Mouse (Mus musculus) left cerebral cortex, adult 11 months (tissue): ENCODE results near the gene Arhgap28.
A peak's percentile ranks its signal among the peaks of the same experiment; 100 is the strongest.

Experiments
- DNase-seq: peaks from one replicate; pipeline ENCODE4 v3.0.0; 2022; ENCODE audit warnings: low spot score

The Arhgap28 gene

DNA sequence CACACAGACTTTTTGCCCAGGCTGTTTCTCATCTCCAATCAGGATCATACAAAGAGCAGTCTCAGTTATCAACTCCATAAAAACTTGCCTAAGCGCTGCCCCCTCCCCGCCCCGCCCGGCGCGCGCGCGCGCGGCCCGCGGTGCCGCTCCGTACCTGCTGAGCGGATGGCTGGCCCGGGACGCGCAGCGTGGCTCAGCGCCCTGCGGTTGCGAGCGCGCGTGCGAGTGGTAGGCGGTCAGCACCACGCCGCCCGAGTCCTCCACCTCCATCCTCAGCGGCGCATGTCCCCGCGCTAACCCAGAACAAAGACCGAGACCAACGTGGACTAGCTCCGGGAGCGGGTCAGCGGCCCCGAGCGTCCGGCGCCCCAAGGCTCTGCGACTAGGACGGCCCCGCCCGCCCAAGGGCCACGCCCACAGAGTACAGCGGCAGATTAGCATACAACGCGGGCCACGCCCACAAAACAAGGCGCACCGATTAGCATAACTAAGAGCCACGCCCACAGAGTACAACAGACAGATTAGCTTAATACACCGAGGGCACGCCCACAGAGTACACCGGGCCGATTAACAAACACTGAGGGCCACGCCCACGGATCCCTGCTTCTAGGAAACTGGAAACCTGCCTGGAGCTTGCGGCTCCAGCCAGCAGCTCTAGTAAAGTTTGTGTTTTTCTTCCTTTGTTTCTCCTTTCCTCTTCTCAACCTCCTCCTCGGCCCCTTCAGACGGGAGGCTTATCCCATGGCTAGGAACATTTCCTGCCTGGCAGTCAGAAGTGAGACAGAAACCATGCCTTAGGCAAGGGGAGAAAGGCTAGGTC is at the start of gene Arhgap28:
Gene Arhgap28, minus strand, starts transcription at position 380 of the 820 bp plus-strand sequence.
- peak; percentile 45 for DNase-seq

DNA sequence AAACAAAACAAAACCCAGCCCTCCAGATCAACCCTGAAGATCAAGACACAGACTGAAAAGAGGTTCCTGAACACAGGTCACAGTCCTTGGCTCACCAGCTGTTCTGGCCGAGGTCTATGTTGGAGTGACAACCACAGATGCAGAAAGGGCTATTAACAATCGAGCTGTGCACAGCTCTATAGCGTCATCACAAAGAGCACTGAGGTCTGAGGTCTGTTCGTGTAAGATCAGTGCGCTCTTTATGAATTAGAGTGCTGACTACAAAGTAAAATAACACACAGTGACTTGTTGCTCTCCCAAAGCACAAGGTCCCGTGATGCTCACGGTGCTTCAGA is 42.4 kb upstream of the Arhgap28 start:
- DNase-seq: no peak

DNA sequence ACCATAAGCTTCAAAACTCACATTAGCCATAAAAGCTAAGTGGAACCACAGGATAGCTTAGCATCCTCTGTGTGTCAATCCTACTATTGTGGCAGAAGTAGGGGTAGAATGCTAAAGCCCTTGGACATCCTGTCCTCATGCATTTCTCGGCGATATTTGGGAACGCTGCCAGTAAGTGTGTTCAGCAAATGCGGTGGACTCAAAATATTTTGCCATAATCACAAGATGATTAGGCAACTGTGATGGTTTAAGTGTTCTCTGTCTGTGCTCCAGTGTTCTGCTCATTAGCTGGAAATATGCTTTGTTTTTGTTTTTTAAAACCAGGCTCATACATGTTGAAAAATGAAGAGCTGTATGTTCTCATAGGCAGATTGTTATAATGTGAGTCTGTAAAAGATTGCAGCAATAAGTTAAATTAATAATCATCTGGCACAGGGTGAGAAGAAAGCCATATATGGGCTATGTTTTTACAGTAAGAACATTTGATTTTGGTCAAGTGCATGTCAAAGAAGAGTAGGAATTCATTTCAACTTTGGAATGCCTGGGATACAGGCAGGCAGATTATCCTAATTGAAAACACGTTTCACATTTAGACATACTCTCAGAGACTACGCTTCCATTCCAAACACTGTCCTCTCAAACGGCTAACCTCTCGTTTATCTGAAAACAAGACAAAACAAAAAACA is 41.9 kb upstream of the Arhgap28 start:
- DNase-seq: no peak

DNA sequence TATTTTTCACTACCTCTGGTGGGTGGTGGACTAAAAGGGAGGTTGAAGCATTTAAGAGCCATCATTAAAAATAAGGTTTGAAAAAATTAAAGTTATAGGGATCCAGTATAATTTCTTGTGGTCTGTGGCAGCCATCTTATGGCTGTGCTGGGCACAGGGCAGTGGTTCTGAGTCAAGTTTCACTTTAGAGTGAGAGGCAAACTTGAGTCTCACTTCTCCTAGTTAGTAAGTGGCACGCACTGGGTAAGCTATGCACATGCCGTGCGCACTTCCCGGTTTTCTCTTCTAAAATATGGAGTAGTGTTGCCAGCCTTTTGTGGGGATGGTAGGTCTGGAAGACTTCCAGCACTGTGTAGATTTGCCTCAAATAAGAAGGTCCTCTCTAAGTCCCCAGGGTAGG is 38.5 kb upstream of the Arhgap28 start:
- DNase-seq: no peak

DNA sequence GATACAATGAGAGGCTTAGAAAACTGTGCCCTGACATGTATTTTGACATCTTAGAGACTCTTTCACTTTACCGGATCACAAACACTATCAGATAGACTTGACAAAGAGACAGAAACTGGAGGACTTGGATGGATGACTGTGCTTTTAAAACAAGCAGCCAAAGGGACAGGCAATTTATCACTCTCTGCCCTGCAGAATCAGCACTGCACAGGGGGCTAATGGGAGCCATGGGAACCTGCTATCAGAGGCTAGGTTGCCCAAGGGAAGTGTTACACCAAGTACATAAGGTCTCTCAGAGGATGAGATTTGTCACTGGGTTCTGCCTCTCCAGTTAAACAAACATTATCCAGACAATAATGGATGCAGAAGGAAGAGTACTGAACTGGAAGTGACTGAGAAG is 33.1 kb upstream of the Arhgap28 start:
- DNase-seq: no peak

DNA sequence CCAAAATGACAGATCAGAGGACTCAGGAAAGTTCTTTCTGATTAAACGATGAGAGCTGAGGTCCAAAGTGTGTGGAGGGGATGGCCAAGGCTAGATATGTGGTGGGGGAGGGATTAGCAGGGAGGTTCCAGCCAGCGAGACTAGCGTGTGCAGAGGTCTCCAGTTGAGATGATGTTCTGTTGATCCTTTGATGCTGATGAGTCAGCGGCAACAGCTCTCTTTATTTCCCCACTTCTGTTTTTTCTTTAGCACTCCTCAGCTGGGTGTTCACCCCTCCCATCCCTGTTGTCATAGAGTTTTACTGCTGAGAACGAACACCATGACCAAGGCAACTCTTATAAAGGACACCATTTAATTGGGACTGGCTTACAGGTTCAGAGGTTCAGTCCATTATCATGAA is 25.6 kb upstream of the Arhgap28 start:
- DNase-seq: no peak

DNA sequence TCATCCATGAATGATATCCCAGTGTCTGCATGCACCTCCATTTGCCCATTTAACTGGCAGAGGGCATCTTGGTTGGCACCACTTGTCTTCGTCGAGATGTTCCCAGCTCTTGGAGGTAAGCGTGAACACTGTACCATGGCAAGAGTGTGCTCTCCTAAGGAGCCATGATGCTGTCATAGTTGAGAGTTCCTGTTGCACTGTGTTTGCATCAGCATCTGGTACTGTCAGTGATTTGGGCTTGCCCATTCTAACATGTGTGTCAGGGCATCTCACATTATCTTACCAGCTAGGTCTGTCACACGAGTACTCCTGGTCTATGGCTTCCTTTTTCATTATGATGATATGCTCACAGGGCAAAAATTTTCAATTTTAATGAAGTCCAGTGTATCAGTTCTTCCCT is 24.6 kb upstream of the Arhgap28 start:
- no peak for DNase-seq

DNA sequence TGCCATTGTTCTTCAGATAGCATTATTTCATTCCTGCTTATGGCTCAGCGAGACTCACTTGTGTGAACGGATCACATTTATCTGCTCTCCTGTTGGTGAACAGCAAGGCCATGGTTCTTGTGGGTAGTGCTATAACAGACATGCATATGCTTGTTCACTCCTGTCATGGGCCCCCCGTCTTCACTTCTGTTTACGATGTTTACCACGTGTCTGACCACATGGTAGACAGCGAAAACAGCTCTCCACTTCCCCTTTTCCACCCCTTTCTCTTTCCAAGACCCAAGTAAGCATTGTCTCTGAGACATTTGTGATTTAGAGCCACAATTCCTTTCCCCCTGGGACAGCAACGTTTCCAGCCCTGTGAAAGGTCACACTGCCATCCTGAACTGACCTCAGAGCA is 20.4 kb upstream of the Arhgap28 start:
- no peak for DNase-seq

DNA sequence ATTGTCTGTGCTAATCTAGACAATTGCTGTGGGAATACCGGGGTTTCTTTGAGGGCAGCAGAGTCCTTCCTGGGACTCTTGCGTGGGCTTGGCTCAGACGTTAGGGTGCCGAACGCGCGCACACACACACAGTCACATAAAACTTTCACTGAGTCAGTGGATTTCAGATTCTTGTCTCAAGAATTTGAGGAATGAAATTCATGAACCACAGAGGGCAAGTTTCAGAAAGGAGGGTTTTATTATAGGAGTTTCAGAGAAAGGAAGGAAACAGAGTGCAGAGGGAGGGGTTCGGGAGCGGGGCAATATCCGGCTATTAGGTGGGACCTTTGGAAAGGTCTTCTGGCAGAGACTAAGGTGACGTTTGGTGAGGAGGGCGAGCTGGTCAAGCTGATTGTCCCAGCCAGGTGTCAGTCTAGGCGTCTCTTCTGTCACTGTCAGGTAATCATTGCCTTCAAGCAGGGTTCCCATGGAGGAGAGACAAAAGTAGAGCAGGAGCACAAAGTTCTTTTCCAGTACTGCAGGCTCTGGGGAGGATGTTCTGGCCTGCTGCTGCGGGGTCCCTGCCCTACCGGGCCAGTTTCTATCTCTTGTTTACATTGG is 15.6 kb upstream of the Arhgap28 start:
- DNase-seq: no peak

DNA sequence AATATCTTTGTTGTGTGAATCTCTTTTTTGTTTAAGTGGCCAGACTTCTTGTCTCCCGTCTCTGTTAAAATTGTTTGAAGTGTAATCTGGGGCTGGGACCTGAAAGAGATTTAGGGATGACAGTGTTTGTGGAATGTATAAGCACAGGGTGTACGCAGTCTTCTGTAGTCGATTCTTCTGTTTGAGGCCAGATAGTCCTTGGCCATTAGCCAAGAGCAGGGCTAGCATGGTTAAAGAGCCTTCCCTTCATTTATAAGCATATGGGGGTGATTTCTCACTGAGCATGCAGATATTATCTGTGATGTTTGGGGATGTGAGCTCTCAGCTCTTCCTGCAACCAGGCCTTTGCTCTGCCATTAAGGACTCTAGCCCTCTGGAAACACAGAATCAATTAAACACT is 13.2 kb upstream of the Arhgap28 start:
- DNase-seq: no peak

DNA sequence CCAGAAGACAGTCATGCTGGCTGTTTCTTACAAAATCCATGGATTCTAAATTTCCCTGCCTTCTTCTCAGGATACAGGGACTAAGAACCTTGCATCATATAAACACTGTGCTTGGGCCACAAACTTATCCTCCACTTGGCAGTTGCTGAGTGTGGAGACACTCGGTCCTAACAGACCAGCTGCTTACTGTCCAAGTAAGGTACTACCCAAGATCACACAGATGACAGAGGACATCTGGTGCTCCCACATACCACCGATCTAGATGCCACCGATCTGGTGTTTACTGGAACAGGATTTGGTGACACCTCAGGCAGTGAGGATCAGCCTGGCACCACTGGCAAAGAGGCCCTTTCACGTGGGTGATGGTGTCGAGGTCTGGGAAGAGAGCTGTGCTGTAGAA is 7.7 kb upstream of the Arhgap28 start:
- DNase-seq: no peak

DNA sequence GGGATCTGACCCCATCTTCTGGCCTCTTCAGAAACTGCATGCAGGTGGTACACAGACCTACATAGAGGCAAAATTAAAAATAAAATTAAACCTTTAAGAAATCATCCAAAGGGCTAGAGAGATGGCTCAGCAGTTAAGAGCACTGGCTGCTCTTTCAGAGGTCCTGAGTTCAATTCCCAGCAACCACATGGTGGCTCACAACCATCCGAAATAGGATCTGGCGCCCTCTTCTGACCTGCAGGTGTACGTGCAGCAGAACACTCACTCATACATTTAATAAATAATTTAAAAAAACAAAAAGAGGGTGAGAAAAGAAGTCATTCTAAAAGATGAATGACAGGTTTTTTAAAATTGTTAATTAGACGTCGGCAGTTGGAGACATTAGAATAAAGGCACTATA is 6.1 kb upstream of the Arhgap28 start:
- no peak for DNase-seq

DNA sequence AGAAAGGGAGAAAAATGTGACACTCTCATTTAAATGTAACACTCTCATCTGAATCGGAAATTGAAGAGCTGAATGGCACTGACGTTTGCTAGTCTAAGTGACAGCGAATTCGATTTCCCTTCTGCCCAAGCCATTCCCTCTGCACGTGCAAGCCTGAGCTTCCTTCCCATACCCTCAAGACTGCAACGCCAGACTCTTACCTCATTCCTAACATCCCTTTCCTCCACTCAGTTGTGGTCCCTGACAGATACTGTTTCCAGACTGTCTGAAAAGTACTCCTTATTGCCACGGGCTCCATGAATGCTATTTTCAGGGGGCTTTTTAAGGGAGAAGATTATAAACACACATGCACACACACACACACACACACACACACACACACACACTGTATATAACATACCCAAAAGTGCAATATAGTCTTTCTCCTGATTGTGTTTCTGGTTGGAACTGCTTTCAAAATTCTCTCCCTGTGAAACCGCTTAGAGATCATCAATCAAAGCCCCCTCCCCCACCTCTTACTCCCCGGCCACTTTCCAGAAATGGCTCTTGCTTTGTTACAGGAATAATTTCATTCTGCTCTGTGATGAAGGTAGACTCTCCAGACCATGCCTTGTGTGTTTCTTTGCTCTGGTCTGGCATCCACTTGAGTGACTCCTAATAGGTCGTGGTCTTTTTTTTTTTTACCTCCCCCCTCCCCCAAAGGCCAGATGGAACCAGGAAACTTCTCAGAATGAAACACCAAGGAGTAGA is 836 bp upstream of the Arhgap28 start:
- no peak for DNase-seq

DNA sequence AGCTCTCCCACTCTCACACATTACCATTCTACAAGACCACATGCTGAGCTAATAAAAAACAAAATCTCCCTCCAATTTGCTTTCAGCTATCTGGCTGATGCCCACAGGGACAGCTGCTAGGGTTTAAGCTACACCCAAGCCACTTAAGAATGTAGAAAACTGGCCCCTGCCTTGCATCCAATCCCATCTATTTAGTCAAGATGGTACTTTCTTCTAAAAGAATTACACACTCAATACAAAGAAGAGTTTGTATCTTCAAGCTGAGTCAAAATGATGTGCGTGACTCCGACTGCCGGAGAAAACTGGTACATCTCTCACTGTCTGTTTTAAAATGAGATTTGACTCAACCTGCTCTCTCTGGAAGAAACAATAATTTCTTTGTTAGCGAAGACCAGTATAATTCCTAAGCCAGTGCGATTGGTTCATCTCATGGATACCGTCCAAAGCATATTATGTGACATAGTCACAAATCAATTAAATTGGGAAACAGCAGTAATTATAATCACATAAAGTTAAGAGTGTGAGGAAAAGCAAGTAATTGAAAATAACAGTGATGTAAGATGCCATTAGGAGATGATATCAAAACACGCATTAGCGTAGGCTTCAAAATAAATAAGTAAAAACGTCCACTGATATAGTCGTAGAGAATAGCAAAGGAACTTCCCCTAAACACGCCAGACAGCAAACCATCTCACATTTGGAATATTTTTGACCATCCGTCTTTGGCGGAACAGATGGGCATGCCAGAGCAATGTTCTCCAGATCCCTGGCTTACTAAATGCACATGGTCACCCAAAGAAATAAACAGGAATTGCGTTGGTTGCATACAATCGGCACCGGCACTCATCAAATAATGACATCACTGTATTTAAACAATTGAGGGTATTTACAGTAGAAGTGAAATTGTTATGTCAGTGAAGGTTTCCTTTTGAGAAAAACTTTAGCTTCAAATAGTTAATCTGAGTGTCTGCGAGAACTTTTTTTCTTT is 1.0 kb downstream of the Arhgap28 start:
- DNase-seq: no peak

DNA sequence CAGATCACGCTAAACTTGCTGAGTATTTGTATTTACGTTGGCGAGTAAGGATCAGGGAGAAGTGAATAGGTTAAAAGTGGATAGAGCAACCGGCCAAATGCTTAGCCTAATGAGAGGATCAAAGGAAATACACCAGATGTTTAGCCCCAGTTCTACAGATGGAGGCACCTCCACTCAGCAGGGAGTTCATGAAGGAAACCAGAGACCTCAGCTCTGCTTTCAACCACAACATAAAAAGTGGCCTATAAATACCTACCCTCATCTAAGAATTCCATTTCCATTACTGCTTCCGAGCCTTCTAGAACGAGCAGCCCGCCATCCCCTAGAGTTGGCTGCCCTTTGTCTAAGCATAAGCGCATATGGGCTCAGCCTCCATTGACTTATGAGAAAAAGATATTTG is 4.1 kb downstream of the Arhgap28 start:
- no peak for DNase-seq

DNA sequence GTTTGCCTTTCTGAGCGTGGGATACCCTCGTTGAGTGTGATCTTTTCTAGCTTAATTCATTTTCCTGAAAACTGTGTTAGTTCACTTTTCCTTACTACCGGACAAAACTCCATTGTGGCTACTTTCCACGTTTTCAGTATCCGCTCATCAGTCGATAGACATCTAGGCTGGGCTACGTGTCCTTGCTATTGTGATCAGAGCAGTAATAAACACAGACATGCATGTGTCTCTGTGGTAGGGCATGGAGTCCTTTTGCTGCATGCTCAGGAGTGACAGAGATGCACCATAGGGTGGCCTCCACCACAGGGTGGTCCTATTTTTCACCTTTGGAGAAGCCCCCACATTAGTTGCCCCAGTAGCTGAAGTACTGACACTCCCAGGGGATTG is 7.2 kb downstream of the Arhgap28 start:
- DNase-seq: no peak

DNA sequence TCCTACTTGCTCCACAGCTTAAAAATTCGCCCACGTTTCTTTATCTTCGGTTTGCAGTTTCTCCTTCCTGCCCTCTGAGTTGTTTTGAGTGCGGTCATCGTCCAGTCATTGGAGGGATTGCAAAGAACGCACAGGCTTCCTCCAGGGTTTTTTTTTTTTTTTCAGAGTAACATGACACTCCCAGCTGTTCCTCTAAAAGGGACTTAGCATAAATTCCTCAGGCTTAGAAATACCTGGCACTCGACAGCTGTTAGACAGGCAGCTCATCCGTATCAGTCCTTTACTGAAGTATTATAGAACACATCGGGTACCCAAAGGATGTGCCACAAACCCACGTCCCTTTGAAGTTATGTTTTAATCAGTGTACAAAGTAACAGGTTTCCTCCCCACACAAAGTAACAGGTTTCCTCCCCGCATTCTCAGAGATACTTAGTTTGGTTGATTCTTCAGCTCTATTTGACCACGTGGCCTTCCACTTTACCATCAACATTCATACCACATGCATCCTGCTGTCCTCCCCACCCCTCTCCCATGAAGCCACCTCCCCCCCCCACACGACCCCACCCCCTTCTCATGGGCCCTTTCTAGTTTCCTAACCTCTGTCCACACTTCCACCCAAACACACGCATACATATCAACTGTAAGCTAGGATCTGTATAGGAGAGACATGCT is 7.7 kb downstream of the Arhgap28 start:
- no peak for DNase-seq

DNA sequence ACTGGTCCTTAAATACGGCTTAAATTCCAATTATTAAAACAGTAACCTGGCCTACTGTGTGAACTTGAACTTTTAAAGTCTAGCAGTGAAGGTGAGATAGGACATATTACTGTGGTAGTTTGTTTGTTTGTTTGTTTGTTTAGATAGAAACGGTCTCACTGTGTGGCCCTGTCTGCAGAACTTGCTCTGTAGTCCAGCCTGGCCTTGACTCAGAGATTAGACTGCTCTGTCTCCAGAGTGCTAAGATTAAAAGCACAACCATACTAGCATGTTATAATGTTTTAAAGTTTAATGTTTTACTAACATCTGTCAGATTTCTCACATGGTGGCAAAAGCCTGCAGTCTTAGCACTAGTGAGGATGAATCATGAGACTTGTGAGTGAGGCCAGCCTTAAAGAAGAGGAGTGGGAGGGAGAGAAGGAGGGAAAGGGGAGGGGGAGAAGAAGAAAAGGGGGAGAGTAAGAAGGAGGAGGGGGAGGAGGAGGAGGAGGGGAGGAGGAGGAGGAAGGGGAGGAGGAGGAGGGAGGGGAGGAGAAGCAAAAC is 8.6 kb downstream of the Arhgap28 start:
- no peak for DNase-seq

DNA sequence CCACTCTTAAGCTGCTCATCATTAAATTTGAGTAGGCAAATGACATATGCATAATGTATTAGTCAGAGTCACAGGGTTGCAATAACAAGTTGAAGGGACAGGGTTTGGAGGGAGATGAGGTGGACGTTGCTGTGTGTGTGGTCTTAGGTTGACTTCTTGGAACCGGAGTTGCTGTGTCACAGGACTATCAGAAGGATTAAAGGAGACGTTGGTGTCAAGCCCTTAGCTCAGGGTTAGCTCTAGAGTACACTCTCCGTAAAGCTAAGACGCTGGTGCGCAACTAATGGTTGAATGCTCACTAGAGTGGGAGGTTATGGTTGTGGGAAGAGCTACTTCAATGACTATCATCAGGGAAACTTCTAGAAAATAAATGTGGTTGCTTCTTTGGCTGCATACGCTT is 9.1 kb downstream of the Arhgap28 start:
- no peak for DNase-seq

DNA sequence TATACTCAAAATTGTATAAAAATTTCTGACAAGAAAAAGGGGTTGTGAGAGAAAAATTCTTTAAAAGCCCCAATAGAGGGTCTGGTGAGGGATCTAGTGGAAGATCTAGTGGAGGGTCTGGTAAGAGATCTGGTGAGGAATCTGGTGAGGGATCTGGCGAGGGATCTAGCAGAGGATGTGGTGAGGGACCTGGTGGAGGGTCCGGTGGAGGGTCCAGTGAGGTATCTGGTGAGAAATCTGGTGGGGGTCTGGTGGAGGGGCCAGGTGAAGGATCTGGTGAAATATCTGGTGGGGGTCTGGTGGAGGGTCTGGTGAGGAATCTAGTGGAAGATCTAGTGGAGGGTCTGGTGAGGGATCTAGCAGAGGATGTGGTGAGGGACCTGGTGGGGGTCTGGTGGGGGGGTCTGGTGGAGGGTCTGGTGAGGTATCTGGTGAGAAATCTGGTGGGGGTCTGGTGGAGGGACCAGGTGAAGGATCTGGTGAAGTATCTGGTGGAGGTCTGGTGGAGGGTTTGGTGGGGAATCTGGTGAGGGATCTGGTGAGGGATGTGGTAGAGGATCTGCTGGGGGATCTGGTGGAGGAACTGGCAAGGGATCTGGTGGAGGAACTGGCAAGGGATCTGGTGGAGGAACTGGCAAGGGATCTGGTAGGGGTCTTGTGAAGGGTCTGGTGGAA is 10.4 kb downstream of the Arhgap28 start:
- DNase-seq: no peak
